Mouse (Mus musculus) forelimb bud, embryonic 11.5 days (tissue): ENCODE measurements around the gene Ntf5.
"Not testable (repeated sequence)": the region's sequence is repeated elsewhere in the genome, so short reads cannot be mapped to it uniquely, and the experiment has no call there.

Source experiments
- DNase-seq: peaks from one replicate; pipeline ENCODE4 v3.0.0-alpha.2; 2012; ENCODE audit warnings: low read depth, low spot score

Gene Ntf5

DNA sequence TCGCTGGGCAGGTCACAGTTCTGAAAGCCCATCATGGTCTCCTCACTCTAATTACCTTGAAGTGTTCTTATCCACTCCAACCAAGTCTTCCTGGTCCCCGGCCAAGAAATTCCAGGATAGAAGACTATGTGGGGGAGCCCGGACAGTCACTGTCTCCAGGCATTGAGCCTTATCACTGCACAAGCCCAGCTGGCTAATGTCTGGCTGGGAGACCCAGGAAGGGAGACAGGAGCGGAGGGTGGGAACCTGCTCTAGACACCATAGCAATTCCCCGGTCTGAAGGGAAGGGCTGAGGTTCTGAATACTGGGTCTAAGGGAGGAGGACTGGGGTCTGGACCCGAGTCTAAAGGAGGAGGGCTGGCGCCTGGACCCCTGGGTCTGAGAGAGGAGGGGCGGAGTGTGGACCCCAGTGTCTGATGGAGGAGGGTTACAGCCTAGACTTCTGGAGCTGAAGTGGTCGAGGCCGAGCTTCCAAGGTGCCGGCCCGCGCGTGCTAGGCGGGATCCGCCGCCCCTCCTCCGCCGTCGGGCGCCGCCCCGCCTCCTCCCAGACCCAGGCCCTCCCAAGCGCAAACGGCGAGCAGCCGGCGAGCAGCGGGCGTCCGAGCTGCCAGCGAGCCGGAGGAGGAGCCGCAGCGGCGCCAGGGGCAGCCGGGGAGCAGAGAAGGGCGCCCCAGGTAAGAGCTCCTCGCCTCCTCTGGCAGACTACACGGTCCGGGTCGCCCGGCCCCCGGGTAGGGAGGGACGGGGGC, at the start of gene Ntf5:
Gene Ntf5, plus strand, starts transcription at position 583 of the 751 bp plus-strand sequence.
- DNase-seq: no peak

DNA sequence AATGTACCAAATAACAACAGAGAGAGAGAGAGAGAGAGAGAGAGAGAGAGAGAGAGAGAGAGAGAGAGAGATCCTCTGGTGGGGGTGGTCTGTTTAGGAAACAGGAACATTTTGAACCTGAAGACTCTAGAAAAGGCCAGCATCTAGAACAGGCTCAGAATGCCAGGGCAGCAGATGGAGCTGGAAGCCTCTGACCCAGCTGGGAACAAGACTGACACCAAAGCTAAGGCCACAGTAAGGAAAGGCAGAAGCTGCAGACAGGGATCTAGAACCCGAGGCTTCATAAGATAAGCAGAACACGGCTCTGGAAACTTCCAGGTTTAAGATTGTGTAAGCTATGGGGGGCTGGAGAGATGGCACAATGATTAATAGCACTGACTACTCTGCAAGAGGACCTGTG, 49.5 kb upstream of the Ntf5 start:
- no peak for DNase-seq

DNA sequence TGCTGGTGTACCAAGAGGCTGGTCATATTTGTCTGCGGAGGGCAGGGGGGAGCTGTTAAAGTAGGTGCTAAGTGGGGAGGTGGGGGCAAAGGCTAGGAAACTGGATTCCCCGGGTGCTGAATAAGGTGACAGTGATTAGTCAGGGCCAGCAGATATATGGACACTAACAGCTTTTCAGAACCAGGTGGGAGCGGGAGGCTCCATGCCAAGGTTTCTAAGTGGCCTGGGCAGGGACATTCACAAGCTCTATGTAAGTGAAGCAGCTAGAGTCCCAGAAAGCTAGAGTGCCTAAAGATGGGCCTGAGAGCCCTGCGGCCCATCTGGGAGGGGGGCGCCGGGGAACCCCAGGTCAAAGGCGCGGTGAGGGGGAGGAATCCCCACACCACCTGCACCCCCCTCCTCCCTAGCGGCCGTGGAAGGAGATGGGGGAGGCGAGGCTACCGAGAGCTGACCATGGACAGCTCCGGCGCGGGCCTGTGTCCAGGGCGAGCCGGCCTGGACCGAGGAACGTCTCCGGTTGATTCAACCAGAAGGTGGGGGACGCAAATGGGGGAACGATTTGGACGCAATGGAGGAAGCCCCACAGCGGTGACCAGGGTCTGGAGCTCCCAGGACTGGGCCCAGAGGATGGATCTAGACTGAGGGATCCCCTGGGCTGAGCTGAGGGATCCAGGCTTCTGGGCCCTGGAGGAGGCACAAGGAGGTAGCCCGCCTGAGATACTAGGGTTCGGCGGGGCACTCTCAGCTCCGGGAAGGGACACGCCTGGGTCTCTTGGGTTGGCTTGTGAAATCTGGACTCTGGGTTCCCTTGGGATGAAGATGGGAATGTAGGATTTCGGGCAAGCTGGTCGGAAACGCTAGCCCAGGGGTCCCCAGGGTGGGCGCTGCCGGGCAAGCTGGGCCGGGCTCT, 47.5 kb upstream of the Ntf5 start:
- no peak for DNase-seq

DNA sequence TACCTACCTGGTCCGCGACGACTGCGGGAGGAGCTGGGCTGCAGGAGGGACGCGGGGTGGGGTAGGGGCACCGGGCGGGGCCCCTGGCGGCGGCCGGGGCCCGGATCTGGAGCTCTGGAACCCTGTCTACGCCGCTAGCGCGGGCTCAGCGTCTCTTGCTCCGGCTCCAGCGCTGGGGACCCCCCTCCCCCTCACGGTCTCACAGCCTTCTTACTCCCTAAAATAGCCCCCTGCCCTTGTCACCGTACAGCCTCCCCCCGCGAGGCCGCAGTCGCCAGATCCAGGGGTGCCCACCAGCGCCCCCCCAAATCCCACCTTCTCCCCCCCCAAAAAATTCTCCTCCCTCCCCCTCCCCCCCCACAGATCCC, 46.9 kb upstream of the Ntf5 start, which contains the start of gene Ppfia3:
Gene Ppfia3, minus strand, starts transcription at position 368 of the 368 bp plus-strand sequence.
- no peak for DNase-seq

DNA sequence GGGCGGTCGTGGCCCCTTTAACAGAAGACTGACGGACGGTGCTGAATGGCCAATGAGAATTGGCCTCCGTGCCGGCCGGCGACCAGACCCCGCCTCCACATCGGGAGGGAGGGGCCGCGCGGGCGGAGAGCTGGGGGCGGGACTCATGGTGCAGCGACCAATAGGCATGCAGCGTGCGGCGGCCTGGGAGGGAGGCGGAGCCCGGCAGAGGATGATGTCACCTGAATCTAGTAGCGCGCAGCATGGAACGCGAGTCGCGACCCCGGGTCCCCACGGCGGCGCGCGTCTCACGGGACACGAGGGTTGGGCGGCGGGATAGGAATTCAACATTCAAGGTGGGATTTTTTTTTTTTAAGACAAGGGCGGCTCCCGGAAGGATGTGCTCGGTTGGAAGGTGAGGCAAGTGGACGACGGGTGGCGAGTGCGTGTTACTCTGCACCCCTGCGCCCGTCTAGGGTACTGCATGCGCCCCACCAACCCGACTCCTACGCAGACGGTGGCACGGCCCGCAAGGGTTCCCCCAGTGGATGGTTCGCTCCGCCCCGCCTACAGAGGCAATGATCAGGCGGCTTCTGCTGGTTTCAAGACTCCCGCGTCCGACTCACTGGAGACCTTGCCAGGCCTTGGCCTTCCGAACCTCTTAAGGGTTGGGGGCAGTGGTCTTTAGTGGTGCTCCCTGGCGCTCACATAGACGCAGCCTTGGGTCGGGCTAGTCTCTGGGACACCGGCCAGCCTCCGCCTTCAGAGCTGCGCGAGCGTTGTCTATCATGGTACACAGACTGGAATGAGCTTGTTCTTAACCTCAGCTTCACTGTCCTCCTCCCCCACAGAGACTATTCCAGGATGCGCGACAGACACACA, 46.2 kb upstream of the Ntf5 start:
- DNase-seq: peak; percentile 96

DNA sequence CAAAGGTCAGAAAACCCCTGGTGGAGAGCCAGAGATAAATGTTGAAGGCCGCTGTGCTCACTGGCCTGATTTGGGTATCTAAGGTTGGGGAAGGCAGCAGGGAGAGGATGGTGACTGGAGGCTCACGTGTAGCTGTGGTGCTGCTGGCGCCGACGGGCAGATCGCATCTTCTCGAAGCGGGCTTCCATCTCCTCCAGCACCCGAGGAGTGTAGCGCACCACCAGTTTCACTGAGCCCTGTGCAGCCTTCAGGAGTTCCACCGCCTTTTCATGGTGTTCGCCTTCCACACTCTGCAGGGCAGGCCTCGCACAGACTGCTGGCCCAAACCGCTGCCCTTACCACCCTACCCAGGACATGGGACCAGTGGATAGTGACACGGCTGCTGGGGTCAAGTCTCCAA, 45.3 kb upstream of the Ntf5 start:
- no peak for DNase-seq

DNA sequence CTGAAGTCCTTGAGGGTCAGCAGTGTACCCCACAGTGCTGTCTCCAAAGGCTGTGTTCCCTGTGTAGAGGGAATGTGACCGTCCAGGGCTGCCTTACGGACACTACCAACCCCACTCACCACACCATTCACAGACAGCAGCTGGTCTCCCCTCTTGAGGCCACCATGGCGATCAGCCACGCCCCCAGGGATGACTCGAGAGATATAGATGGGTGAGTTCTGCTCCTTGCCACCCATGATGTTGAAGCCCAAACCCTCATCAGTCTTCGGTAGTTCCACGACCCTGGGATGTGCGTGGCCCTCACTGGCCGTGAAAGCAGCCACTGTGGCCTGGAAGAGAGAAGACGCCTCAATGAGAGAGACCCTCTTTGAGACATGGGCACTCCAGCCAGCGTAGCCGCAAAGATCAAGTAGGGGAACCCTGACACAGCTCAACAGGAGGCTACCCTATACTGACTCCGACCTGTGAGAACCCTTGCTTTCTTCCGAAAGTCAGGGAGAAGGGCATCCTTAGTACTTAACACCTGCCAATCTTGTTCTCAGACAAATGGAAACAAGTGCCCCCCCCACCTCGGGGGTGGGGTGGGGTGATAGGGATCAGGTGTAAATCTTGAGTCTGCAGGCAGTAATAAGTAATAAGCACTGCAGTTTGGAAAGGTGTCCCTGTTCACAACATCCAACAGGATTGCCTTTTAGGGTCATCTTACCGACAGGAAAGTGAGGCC, 44.3 kb upstream of the Ntf5 start:
- no peak for DNase-seq

DNA sequence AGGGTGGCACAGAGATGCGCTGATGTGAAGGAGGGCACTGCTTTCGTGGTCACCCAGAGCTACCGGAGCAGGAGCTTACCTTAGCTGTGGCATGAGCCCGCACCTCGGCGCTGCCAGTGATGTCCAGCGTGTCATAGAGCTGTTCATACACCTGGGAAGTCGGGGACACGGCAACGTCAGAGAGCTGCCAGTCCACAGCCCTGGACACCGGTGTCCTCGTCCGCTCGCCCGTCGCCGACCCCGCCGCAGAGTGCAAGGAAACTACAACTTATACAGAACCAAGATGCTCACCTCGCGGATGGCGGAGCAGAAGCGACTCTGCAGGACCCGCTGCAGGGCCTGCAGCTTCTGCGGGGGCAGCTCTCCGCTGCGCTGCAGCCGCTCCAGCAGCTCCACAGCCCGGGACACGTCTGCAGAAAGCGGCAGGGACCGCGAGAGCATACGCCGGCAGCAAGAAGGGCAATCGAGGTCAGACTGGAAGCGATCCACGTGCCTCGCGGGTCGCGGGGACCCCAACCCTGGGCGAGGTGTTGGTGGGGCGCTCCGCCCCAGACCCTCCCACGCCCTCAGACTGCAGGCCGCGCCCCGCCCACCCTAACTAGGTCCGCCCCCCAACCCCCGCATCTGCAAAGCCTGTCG, 43.5 kb upstream of the Ntf5 start:
- DNase-seq: no peak

DNA sequence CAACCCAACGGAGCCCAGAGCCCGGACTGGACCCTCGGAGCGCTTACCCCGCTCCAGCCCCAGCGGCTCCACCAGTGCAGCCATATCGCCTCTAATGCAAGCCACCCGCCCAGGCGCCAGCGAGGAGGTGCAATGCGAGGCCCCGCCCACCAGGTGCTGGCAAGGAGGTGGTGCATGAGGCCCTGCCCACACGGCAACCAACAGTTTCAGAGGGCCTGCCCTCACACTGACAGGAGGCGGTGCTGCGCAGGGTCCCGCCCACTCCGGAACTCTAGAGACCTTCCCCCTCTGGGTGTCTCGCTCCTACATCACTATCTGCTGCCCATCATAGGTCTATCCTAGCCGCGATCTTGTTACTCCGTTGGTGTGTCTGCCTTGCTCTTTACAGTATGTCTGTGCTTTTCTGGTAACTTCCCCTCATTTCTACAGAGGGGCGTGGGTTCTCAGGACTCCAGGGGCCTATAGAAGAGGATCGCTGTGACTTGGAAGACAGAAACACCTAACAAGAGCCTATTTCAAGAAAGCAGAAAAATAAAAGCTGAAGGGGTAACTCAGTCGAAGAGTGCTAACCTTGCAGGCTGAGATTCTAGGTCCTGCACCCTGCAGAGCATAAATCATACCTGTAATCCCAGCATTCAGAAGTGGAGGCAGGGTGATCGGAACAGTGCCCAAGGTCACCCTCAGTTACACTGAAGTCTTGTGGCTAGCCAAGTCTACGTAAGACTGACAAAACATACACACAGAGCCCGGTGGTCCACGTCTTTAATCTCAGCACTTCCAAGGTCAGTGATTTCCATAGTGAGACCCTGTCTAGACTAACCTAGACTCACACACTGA, 42.8 kb upstream of the Ntf5 start, which contains the start of gene Lin7b:
Gene Lin7b, minus strand, starts transcription at position 109 of the 837 bp plus-strand sequence.
- peak; percentile 85 for DNase-seq

DNA sequence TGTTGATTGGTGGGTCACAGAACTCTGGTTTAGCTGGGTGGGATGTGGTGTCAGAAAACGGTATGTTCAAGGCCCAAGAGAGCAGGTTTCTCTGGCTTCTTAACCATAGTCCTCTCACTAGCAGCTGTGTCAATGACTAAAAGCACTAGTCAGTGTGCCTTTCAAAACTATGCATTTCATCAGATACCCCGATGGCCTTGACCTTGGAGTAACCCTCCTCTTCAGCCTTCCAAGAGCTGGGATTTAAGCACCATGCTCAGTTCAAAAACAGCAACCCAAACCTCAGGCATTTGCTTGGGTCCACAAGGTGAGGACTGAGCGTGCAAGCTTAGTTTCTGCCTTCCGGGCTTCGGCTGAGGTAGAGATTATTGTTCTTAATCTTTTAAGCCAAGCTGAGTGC, 41.1 kb upstream of the Ntf5 start:
- DNase-seq: no peak

DNA sequence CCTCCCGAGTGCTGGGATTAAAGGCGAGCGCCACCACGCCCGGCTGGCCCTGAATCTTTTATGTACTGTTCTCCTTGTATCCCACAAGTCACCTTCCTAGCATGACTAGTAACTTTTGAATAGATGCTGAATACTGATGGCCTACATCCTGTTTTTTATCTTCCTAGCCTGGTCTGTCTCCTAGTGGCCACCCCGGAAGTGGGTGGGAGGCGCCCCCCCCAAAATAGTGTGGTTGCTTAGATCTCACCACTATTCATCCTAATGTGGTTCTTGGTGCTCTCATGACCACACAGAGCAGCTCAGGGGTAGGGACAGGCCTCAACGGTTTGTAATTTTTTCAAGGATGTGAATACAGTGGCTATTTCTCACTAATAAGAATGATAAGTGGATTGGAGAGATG, 38.9 kb upstream of the Ntf5 start:
- DNase-seq: no peak

DNA sequence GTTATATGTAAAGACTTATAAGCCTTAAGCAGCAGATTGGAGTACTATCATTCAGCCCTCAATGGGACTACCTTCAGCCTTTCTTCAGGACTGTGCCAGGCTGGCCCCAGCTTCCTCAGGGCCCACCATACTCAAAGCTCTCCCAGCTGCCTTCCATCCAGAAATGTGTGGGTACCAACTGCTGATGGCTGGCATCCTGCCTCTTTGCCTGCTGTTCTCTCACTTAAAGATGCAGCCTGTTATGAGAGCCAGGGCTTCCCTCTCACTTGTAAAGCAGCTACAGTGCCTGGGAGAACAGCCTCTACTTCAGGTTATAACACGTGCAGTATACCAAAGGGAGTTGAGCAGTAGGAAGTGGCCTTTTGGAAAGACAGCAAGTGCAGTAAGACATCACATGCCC, 37.4 kb upstream of the Ntf5 start:
- no peak for DNase-seq

DNA sequence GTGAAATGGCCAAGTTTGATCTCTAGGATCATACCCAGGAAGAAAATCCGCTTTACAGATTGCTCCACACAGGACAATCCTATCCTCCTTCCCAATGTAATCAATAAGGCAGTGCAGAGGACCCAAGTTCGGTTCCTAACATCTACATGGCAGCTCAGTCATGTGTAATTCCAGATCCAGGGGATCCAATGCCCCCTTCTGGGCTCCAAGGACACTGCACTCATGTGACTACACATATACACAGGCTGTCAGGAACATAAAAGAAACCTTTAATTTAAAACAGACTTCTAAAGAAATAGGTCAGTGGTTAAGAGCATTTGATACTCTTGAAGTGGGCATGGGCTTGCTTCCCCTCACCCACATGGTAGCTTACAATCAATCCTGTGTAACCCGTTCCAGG, 27.4 kb upstream of the Ntf5 start:
- DNase-seq: no peak

DNA sequence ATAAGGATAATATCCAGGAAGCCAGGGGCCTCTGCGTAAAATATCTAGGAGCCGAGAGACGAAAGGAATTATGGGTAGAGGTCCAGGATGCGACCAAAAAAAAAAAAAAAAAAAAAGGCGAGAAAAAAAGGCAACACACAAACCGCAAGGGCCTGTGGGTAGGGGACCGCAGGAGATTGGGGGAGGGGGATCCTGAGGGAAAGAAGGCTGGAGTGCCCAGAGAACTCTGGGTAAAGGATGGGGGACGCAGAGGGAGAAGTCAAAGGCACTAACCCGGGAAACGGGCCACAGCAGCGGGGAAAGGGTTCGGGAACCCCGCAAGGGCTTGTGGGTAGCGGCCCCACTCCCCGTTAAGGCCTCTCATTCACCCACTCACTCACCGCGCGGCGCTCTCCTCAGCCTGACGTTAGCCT, 18.4 kb upstream of the Ntf5 start:
- DNase-seq: peak; percentile 85

DNA sequence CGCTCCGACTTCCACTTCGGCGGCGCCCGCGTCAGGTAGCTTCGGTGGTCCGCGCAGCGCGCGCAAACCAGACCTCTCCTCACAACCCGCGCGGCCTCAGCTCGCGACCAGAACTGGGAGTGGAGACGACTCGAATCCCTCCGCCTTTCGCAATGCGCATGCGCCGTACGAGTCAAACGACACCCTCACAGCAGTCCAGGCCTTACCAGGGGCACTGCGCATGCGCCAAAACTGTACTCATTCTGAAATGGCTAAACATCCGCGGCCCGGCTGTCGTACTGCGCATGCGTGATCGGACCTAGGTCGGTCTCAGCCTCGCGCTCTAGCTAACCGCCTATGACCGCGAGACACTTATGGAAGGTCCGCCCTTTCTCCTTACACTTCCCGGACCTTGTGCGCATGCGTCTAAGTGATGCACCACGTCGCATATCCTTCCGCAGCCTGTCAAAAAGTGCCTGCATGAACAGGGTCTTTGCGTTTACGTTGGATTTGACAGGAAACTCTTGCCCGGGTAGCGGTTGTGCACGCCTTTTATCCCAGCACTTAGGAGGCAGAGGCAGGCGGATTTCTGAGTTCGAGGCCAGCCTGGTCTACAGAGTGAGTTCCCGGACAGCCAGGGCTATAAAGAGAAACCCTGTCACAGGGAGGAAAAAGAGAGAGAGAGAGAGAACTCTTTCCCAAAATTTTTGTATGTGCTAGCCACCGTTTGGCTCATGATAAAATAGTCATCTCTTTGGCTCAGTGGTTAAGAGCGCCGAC, 17.7 kb upstream of the Ntf5 start, which contains the start of gene Snrnp70:
Gene Snrnp70, minus strand, starts transcription at position 165 of the 759 bp plus-strand sequence.
- peak; percentile 100 for DNase-seq

DNA sequence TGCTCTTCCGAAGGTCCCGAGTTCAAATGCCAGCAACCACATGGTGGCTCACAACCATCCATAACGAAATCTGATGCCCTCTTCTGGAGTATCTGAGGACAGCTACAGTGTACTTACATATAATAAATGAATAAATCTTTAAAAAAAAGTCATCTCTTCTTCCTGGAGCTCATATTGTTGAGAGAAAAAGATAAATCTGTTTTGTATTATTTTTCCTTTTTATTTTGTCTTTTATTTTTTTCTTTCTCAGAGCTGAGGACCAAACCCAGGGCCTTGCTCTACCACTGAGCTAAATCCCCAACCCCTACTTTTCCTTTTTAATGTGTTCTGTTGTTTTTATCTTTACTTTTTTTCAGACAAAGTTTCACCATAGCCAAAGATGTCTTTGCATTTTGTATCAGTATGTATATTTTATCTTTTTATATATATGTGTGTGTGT, 17.1 kb upstream of the Ntf5 start:
- DNase-seq: not testable (repeated sequence)

DNA sequence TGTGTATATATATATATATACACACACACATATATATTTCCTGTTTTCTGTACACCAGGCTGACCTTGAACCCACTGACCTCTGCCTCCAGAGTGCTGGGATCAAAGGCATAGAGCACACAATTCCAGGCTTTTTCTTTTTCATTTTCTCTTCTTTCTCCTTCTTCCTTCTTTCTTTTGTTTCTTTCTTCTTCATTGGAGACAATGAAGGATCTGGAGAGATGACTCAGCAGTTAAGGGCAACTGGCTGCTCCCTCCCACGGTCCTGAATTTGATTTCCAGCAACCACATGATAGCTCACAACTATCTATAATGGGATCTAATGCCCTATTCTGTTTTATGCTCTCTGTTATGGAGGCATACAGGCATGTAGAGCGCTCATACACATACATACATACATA, 16.7 kb upstream of the Ntf5 start:
- no peak for DNase-seq

DNA sequence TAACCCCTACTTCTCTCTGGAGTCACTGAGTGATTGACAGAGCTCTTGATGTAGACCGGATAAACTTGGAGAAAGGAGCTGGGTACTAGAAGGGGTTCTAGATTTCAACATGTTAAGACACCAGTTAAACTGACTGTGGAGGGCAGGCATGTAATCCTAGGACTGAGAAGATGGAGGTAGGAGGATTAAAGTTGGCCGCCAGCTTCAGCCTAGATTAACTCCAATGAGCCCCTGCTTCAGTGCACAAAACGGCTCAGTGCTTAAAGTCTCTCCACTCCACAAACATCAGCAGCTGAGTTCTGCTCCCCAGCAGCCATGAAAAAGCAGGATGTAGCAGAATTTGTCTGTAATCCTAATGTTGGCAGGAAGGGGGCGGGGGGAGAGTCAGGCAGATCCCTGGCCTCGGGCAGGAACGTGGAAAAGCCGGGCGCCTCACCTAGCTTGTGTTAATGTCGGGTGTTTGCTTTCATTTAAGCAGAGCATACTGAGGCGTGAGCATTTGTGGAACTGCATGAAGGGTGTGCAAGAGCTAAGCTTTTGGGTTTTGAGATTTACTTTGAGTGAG, 11.9 kb upstream of the Ntf5 start:
- DNase-seq: no peak
